Comparison of ENCODE assay signal across 25 mouse cellular contexts in the genomic region with DNA sequence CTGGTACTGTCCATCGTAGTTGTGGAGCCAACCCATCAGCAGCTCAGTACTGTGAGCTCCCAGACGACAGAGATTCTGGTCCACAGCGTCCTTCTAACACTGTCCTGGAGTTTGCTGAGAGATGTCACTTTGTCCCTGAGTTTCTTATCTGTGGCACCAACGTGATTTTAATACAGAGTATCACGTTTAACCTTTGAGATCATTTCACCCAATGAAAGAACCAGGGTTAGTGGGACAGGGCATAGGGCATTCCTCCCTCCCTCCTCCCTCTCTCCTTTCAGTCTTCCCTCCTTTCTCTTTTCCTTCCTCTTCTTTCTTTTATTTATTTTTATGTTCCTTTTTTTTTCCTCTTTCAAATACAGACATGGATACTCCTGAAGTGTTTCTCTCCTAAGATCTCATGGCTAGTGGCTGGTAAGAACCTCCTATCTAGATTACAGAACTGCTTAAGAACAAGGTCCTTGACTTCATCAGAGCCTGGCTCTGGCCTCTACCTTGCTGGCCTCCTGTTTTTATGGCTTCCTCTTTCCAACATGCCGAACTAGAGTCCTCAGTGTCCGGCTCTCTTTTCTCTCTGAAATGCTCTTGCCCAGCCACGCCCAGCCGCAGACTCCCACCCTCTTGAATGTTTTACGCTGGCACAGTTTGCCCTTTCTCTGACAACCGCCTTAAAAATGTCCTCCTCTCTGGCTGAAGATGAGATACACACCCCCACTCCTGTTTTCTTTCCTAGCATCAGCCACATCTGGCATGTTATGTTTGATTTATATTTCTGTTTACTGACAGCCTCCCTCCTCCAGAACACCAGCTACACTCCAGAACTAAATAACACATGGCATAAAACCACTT.
DNase-seq lines count a peak whose midpoint lies in the region; ATAC-seq and TF ChIP-seq lines count a peak whose summit lies in the region.
"Had no signal": no experiment of that assay in that cellular context is flagged by ENCODE, and none has a peak within 500 bp of the region (broad histone marks: within the 10 kb centered on the region; RNA-seq: fewer than 3 reads in every experiment).

No protein-coding gene starts in this region.

- DNase-seq in heart, adult 11 months: peak; percentile 23
- no peak for DNase-seq in heart, postnatal 4 days
- peak; percentile 28 for DNase-seq in liver, adult 2 months (ENCODE audit: extremely low read depth, low read depth, low spot score)
- no peak for DNase-seq in liver
- peak; percentile 19 for DNase-seq in forelimb bud, embryonic 11.5 days (ENCODE audit: low read depth, low spot score)
- no peak for DNase-seq in ovary, postnatal 14 days (ENCODE audit: low spot score)
- DNase-seq: adrenal gland, postnatal 36 days; cerebellum, postnatal 14 days; gastrocnemius, postnatal 14 days; heart, adult 18-20 months; heart, postnatal 14 days; layer of hippocampus, adult 9-11 months; retina, postnatal 1 day; right cerebral cortex, postnatal 25 days; thymus, postnatal 14 days had no signal

- no peak overlapping the region for H3K4me3 ChIP-seq in liver, adult 2 months (ENCODE audit: insufficient read depth, low read depth, low read length)
- H3K4me3 ChIP-seq in intestine, postnatal 0 days (ENCODE audit: low read depth, low read length): peak overlapping the region; percentile 31
- H3K4me3 ChIP-seq: embryonic facial prominence, embryonic 12.5 days; heart, embryonic 13.5 days; hindbrain, embryonic 12.5 days; liver, embryonic 15.5 days; midbrain, embryonic 15.5 days; neural tube, embryonic 12.5 days had no signal

- H3K4me1 ChIP-seq in liver, adult 2 months (ENCODE audit: control insufficient read depth, insufficient read depth, low read length): no peaks in the 10 kb centered on the region
- H3K4me1 ChIP-seq in intestine, postnatal 0 days (replicated peaks; ENCODE audit: control insufficient read depth, insufficient read depth, low read length): no peaks in the 10 kb centered on the region
- H3K4me1 ChIP-seq: heart, embryonic 13.5 days; liver, embryonic 15.5 days; neural tube, embryonic 12.5 days had no signal

- no peaks in the 10 kb centered on the region for H3K79me2 ChIP-seq in liver, adult 2 months (ENCODE audit: control insufficient read depth, insufficient read depth, low read length)

- no peaks in the 10 kb centered on the region for H3K9me3 ChIP-seq in intestine, postnatal 0 days (ENCODE audit: control insufficient read depth)
- H3K9me3 ChIP-seq: embryonic facial prominence, embryonic 12.5 days; heart, embryonic 13.5 days; hindbrain, embryonic 12.5 days; liver, embryonic 15.5 days; midbrain, embryonic 15.5 days; neural tube, embryonic 12.5 days had no signal

- H3K9ac ChIP-seq in liver, adult 2 months (ENCODE audit: low read depth, low read length): no peak overlapping the region
- no peak overlapping the region for H3K9ac ChIP-seq in intestine, postnatal 0 days (ENCODE audit: low read depth, low read length)
- H3K9ac ChIP-seq: embryonic facial prominence, embryonic 12.5 days; heart, embryonic 13.5 days; hindbrain, embryonic 12.5 days; liver, embryonic 15.5 days; midbrain, embryonic 15.5 days; neural tube, embryonic 12.5 days had no signal

- no peaks in the 10 kb centered on the region for H3K36me3 ChIP-seq in liver, adult 2 months (ENCODE audit: control insufficient read depth, insufficient read depth, low read length)
- H3K36me3 ChIP-seq in intestine, postnatal 0 days (ENCODE audit: control insufficient read depth, insufficient read depth): no peaks in the 10 kb centered on the region
- H3K36me3 ChIP-seq: embryonic facial prominence, embryonic 12.5 days; heart, embryonic 13.5 days; hindbrain, embryonic 12.5 days; liver, embryonic 15.5 days; midbrain, embryonic 15.5 days; neural tube, embryonic 12.5 days had no signal

- TF ChIP-seq CTCF in liver, adult 2 months (IDR thresholded peaks at IDR 0.05; ENCODE audit: low read depth, low read length): no peak
- no peak for TF ChIP-seq CTCF in intestine, postnatal 0 days (IDR thresholded peaks at IDR 0.05; ENCODE audit: low read depth)

- no peaks in the 10 kb centered on the region for H3K27me3 ChIP-seq in liver, adult 2 months (ENCODE audit: control insufficient read depth, insufficient read depth, low read length)
- no peaks in the 10 kb centered on the region for H3K27me3 ChIP-seq in intestine, postnatal 0 days (replicated peaks; ENCODE audit: control insufficient read depth, insufficient read depth, low read length)
- H3K27me3 ChIP-seq: embryonic facial prominence, embryonic 12.5 days; heart, embryonic 13.5 days; hindbrain, embryonic 12.5 days; liver, embryonic 15.5 days; midbrain, embryonic 15.5 days; neural tube, embryonic 12.5 days; Patski had no signal

- H3K27ac ChIP-seq in liver, adult 2 months (replicated peaks; ENCODE audit: insufficient read depth, low read depth, low read length): no peak overlapping the region
- peak overlapping the region; percentile 86 for H3K27ac ChIP-seq in intestine, postnatal 0 days (ENCODE audit: low read depth, low read length)
- H3K27ac ChIP-seq: embryonic facial prominence, embryonic 12.5 days; heart, embryonic 13.5 days; hindbrain, embryonic 12.5 days; liver, embryonic 15.5 days; midbrain, embryonic 15.5 days; neural tube, embryonic 12.5 days had no signal

- peak overlapping the region; percentile 63 for H3K4me2 ChIP-seq in intestine, postnatal 0 days (replicated peaks; ENCODE audit: low read depth)
- H3K4me2 ChIP-seq: embryonic facial prominence, embryonic 12.5 days; heart, embryonic 13.5 days; hindbrain, embryonic 12.5 days; liver, embryonic 15.5 days; midbrain, embryonic 15.5 days; neural tube, embryonic 12.5 days had no signal

- TF ChIP-seq POLR2A in liver, adult 2 months (IDR thresholded peaks at IDR 0.05; ENCODE audit: extremely low read depth, insufficient read depth, low read length): no peak

- 75% methylated on average over 11 of the region's 11 CpGs for WGBS in liver, adult 2 months
- WGBS in intestine, postnatal 0 days: 32% methylated on average over 11 of the region's 11 CpGs

- ATAC-seq in intestine, postnatal 0 days: peak; percentile 58
- ATAC-seq: forebrain, embryonic 14.5 days; lung, postnatal 0 days; midbrain, embryonic 15.5 days; Patski had no signal

Comparison
In these comparisons a context has a peak if more than half of its experiments do, and no peak if none do; other contexts are left out.
1. DNase-seq: peak in heart, adult 11 months (single experiment), liver, adult 2 months (single experiment) and forelimb bud, embryonic 11.5 days (single experiment); none in heart, postnatal 4 days (single experiment), liver (single experiment) and ovary, postnatal 14 days (single experiment).